Mouse (Mus musculus): Measurements from ENCODE around the gene Zfp69.

Zfp69 gene

GRCm38 (mm10) chr4:120924554-120925299 is 26.8 kb downstream of the Zfp69 start, which contains the start of gene Exo5:
Gene Exo5 (minus strand): TSS chr4:120925017.
- DNase-seq: peak; percentile 82 to 90

DNA sequence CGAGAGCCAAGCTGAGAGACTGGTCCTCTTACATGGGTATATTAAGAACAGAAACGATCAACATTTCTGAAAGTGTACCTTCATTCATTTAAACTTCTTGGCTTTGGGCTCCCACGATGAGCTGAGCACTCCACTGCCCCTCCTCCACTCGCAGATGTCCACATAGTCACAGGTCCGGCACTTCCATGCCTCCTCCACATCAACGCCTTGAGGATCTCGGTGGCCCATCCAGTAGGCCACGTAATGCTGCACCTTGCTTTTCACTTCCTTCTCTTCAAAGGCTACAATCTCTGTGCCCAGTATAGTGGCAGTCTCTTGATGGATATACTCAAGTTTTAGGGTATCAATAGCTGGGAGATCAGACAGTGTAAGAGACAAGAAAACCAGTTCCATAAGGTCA is 30.0 kb downstream of the Zfp69 start:
- DNase-seq: no peak

DNA sequence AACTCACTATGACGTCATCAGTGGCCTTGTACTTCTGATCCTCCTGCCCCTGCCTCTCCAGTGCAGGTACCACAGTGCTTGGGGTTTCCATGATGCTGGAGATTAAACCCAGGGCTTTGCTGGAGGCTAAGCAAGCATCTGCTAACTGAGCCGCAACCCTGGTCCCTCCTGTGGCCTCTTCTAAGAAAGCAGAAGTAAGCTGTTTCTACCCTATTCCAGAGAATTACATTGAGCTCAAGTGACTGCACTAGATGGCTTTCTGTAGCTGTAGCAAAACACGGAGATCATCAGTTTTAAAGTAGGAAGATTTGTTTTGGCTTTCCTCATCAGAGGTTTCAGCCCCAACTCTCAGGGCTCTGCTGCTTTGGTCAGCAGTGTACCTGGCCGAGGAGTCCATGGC is 37.0 kb downstream of the Zfp69 start:
- DNase-seq: no peak

- DNase-seq: no peak
Observed at GRCm38 (mm10) chr4:120913861-120914260, 37.6 kb downstream of the Zfp69 start.

DNA sequence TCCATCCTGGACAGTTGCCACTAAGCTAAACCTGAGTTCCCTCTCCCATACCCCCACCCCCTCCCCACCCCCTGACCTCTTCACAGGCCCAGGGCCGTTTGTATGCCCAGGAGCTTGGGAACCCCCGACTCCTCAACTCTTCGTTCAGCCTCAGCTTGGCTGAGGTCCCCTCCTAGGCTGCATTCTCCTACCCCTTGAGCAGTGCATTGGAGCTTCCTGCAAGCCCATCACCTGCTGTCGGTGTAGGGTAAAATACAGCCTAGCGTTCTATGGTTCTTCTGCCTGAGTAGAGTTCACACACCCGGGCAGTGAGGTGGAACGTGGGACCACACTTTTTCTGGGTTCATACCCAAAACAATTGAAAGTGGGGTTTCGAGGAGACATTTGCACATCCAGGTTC is 38.1 kb downstream of the Zfp69 start:
- no peak for DNase-seq

- no peak for DNase-seq
Observed at GRCm38 (mm10) chr4:120912866-120913265, 38.6 kb downstream of the Zfp69 start.

GRCm38 (mm10) chr4:120911086-120911485 is 40.4 kb downstream of the Zfp69 start:
- DNase-seq: peak; percentile 30 to 39

DNA sequence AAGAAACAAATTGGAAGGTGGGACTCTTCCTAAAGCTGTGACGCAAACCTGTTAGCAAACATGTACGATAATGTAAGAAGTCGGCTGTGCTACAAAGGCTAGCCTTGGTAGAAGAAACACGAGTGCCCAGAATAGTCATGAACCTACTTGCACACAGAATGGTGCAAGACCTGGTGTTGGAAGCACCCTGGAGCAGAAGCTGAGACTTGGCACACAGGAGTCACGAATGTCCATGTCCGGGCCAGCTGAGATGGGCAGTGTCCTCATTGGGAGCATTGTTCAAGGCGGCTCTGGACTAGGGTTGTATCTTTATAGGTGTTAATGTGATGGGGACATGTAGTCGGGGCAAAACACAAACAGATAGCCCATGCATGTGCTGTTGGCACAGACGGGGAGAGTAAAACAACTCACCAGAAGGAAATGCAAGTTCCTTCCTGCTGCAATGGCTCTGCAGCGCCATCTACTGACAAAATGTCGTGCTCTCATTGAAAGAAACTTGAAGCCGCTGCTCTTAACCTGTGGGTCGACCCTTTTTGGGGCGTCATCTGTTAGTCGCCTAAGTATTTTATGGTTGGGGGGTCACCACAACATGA is 41.8 kb downstream of the Zfp69 start:
- peak; percentile 81 to 87 for DNase-seq

GRCm38 (mm10) chr4:120905644-120906043 is 45.9 kb downstream of the Zfp69 start:
- no peak for DNase-seq

- peak; percentile 47 to 50 for DNase-seq
Observed at GRCm38 (mm10) chr4:120904533-120904932, 47.0 kb downstream of the Zfp69 start.

- peak; percentile 59 to 65 for DNase-seq
Observed at GRCm38 (mm10) chr4:120895810-120896584, 55.5 kb downstream of the Zfp69 start.

DNA sequence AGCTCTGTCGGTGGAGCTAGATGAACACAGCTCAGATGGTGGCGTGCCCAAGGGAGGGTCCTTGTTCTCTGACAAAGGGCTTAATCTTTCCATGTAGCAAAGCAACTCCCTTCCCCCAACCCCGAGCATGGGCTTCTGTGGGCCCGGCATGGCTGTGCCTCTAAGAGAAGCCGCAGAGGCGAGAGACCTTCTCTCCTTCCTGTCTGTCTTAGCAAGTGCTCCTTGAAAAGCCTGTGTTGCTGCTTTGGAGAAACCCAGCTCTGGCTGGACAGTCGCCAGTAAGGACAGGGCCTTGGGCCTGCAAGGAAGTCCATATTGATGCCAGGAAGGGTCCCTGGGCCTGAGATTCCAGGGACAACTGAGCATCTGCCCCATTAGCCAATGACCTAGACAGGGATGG is 56.3 kb downstream of the Zfp69 start:
- DNase-seq: peak; percentile 62 to 64

GRCm38 (mm10) chr4:120894584-120894983 is 56.9 kb downstream of the Zfp69 start:
- peak; percentile 55 to 63 for DNase-seq

GRCm38 (mm10) chr4:120893656-120894401 is 57.7 kb downstream of the Zfp69 start:
- peak; percentile 80 to 82 for DNase-seq

- no peak for DNase-seq
Observed at GRCm38 (mm10) chr4:120892516-120892915, 59.0 kb downstream of the Zfp69 start.

GRCm38 (mm10) chr4:120891960-120892359 is 59.5 kb downstream of the Zfp69 start:
- DNase-seq: no peak

DNA sequence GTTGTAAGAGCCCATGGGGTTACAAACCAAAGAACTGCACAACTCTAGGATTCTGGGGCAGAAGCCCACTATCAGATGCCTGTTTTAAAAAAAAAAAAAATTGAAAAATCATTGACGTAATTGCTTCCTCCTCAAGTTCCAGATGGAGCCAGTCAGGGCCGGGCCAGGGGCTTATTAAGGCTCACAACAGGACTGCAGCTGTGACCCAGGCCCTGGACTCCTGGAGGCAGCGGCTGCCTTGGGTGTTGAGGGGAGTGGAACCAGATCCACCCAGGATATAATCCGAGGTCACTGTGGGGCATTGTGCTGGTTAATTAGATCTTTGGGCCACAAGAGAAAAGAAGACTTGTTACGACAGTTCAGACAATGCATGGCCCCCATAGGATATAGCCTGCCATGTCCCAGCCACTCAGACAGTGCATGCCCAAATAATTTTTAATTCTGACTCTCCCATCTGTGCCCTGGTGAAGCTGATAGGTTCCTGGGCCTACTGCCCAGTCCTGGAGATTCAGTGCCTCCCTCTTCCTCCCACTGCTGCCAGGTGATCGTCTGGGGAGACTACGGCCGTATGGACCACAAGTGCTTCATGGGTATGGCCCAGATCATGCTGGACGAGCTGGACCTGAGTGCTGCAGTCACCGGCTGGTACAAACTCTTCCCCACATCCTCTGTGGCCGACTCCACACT is 60.6 kb downstream of the Zfp69 start:
- peak; percentile 88 to 92 for DNase-seq

- peak; percentile 51 to 57 for DNase-seq
Observed at GRCm38 (mm10) chr4:120888884-120889283, 62.6 kb downstream of the Zfp69 start.

GRCm38 (mm10) chr4:120887381-120888112 is 64.0 kb downstream of the Zfp69 start:
- peak; percentile 81 to 82 for DNase-seq

GRCm38 (mm10) chr4:120886811-120887210 is 64.7 kb downstream of the Zfp69 start:
- peak in 1 of 2 experiments; percentile 57 for DNase-seq

DNA sequence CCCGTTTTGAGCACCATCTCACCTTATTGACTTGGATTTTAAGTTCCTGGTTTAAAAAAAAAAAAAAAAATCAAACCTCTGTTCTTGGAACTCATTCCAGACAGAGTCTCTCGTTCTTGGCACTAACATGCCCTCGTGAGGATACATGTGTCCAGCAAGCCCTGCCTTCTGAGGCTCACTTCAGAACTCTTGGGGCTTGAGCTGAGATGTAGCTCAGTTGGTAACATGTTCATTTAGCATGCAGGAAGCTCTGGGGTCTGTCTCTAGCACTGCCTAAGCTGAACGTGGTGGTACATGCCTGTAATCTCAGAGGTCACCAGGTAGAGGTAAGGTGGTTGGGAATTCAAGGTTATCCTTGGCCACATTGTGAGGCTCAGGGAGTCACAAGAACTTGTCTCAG is 65.4 kb downstream of the Zfp69 start:
- DNase-seq: no peak
